Mouse (Mus musculus): ENCODE results near the gene Ubap1l. TPM values are rescaled to one million over a fixed set of nuclear protein-coding genes. Genes with fewer than 3 reads are reported as not detected.
A peak's percentile ranks its signal among the peaks of the same experiment; 100 is the strongest.
"Not testable (repeated sequence)": the region's sequence is repeated elsewhere in the genome, so short reads cannot be mapped to it uniquely, and the experiment has no call there.

Ubap1l gene
- polyA plus RNA-seq, 1 experiment from 2014 or later = 2.1 TPM

DNA sequence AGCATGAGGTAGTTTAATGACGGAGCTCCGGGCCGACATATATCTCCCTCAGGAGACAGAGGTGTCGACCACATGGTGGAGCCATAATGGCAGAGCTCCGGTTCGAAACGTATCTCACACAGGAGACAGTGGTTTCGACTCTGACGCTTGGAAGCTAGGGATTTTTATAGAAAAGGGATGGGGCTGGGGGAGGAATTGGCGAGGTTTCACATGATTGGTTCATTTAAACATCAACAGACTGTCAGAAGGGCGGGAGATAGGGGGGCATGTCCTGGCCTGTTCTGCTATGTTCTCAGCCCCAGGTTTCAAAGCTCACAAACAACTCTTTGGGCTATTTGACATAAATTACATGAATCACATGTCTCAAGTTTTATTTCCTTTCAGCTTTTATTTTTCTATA lies 15.4 kb upstream of the Ubap1l start:
- H3K27me3 ChIP-seq (ENCODE audit: control insufficient read depth, insufficient read depth, low read depth, low read length); H3K9me3 ChIP-seq (replicated peaks; ENCODE audit: control insufficient read depth, low read length, poor library complexity, severe bottlenecking); H3K36me3 ChIP-seq (ENCODE audit: control insufficient read depth, insufficient read depth, low read length): not testable (repeated sequence)
- peak overlapping the region; percentile 98 for H3K4me2 ChIP-seq (ENCODE audit: low read length)
- peak overlapping the region; percentile 95; the same call in 1 of the 2 replicates for H3K9ac ChIP-seq (ENCODE audit: low read depth, low read length)
- 66% methylated on average over 11 of the region's 11 CpGs for WGBS
- peak overlapping the region; percentile 98 for H3K4me3 ChIP-seq (ENCODE audit: low read depth, low read length)
- peak; percentile 57; the same call in 1 of the 2 replicates for ATAC-seq
- peak overlapping the region; percentile 94 for H3K27ac ChIP-seq (ENCODE audit: low read length)
- peaks cover 15% of the 10 kb centered on the region for H3K4me1 ChIP-seq (ENCODE audit: control insufficient read depth, insufficient read depth, low read length)

GRCm38 (mm10) chr9:65345854-65346475 lies 14.9 kb upstream of the Ubap1l start, which contains the start of gene Pdcd7:
Gene Pdcd7 (plus strand): TSS chr9:65346104.
- Histone ChIP-seq H3K9me3 (replicated peaks; ENCODE audit: control insufficient read depth, low read length, poor library complexity, severe bottlenecking) (no peaks in the 10 kb centered on the region), H3K36me3 (ENCODE audit: control insufficient read depth, insufficient read depth, low read length) (no peaks in the 10 kb centered on the region), H3K9ac (ENCODE audit: low read depth, low read length) (peak within 1 kb of the TSS; percentile 95), H3K27ac (ENCODE audit: low read length) (peak within 1 kb of the TSS; percentile 94), H3K4me3 (ENCODE audit: low read depth, low read length) (peak within 1 kb of the TSS; percentile 98), H3K27me3 (ENCODE audit: control insufficient read depth, insufficient read depth, low read depth, low read length) (no peaks in the 10 kb centered on the region), H3K4me1 (ENCODE audit: control insufficient read depth, insufficient read depth, low read length) (peaks cover 15% of the 10 kb centered on the region), H3K4me2 (ENCODE audit: low read length) (peak within 1 kb of the TSS; percentile 98)
- 1% methylated on average over 52 of the region's 59 CpGs for WGBS
- ATAC-seq = peak; percentile 97

GRCm38 (mm10) chr9:65346476-65347111 lies 14.2 kb upstream of the Ubap1l start:
- H3K4me2 ChIP-seq (ENCODE audit: low read length) = peak overlapping the region; percentile 98
- H3K9ac ChIP-seq (ENCODE audit: low read depth, low read length) = peak overlapping the region; percentile 95
- peak overlapping the region; percentile 98 for H3K4me3 ChIP-seq (ENCODE audit: low read depth, low read length)
- peak overlapping the region; percentile 94 for H3K27ac ChIP-seq (ENCODE audit: low read length)
- no peaks in the 10 kb centered on the region for H3K9me3 ChIP-seq (replicated peaks; ENCODE audit: control insufficient read depth, low read length, poor library complexity, severe bottlenecking)
- peak; percentile 75 for ATAC-seq
- H3K27me3 ChIP-seq (ENCODE audit: control insufficient read depth, insufficient read depth, low read depth, low read length) = no peaks in the 10 kb centered on the region
- H3K36me3 ChIP-seq (ENCODE audit: control insufficient read depth, insufficient read depth, low read length) = no peaks in the 10 kb centered on the region
- under 1% methylated on average over 75 of the region's 77 CpGs for WGBS
- H3K4me1 ChIP-seq (ENCODE audit: control insufficient read depth, insufficient read depth, low read length) = peaks cover 15% of the 10 kb centered on the region

DNA sequence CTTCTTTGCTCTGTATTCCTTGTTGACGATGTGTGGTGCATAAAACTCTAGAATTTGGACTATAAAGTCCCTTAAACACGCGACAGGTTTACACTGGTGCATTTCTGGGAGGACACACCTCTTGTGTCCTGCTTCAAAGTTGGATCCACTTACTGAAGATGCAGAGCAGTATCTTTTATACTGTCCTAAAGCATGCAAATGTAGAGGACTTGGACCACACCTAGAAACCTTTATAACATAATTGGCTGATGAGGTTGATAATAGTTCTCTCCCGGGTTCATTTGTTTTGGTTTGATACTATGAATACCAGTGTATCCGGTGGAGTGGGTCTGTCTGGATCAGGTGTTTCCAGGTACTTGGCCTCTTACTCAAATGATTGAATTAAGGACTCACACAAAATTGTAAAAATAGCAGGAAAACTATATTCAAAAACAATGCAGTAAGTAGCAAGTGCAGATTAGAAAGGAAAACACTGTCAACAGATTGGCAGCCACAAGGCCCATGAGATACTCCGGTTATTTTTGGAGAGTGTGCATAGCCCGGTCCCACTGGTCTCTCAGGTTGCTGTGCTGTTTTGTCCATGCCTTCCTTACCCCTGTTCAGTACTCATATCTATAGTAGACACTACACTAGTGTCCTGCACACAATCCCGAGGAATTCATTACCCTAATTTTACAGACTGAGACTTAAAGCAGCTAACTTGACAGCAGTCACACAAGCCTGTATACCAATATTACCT lies 13.6 kb upstream of the Ubap1l start:
- 51% methylated on average over 8 of the region's 8 CpGs for WGBS
- Histone ChIP-seq H3K9me3 (replicated peaks; ENCODE audit: control insufficient read depth, low read length, poor library complexity, severe bottlenecking) (no peaks in the 10 kb centered on the region), H3K4me2 (ENCODE audit: low read length) (peak overlapping the region; percentile 98), H3K27ac (ENCODE audit: low read length) (no peak overlapping the region), H3K4me1 (ENCODE audit: control insufficient read depth, insufficient read depth, low read length) (peaks cover 15% of the 10 kb centered on the region), H3K36me3 (ENCODE audit: control insufficient read depth, insufficient read depth, low read length) (no peaks in the 10 kb centered on the region), H3K27me3 (ENCODE audit: control insufficient read depth, insufficient read depth, low read depth, low read length) (no peaks in the 10 kb centered on the region), H3K9ac (ENCODE audit: low read depth, low read length) (peak overlapping the region; percentile 95), H3K4me3 (ENCODE audit: low read depth, low read length) (peak overlapping the region; percentile 98)
- no peak for ATAC-seq

DNA sequence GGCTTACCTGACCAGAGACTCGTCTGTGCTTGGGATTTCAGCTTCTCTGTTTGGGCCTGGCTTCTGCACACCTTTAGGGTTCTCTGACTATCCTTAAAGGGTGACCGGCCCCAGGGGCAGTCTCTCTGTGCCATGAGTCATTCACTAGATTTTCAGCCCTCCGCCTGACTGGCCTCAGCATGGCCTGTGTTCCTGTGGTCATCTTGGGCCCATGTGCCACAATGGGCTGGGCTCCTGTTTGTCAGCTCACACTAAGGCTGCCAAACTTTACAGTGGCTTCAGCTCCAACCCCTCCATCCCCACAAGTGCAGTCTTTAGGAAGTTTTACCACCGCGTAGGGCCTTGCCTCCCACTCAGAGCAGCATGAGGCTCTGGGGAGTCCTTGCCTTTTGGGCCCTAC lies 7.6 kb upstream of the Ubap1l start:
- no peak overlapping the region for H3K4me3 ChIP-seq (ENCODE audit: low read depth, low read length)
- no peak overlapping the region for H3K27ac ChIP-seq (ENCODE audit: low read length)
- H3K36me3 ChIP-seq (ENCODE audit: control insufficient read depth, insufficient read depth, low read length) = peaks cover 11% of the 10 kb centered on the region; the same call in 1 of the 2 replicates
- H3K4me1 ChIP-seq (ENCODE audit: control insufficient read depth, insufficient read depth, low read length) = peaks cover 2% of the 10 kb centered on the region; the same call in 1 of the 2 replicates
- no peaks in the 10 kb centered on the region for H3K9me3 ChIP-seq (replicated peaks; ENCODE audit: control insufficient read depth, low read length, poor library complexity, severe bottlenecking)
- no peak for ATAC-seq
- no peak overlapping the region for H3K4me2 ChIP-seq (ENCODE audit: low read length)
- WGBS = 93% methylated on average over 5 of the region's 5 CpGs
- no peaks in the 10 kb centered on the region for H3K27me3 ChIP-seq (ENCODE audit: control insufficient read depth, insufficient read depth, low read depth, low read length)
- H3K9ac ChIP-seq (ENCODE audit: low read depth, low read length) = no peak overlapping the region

DNA sequence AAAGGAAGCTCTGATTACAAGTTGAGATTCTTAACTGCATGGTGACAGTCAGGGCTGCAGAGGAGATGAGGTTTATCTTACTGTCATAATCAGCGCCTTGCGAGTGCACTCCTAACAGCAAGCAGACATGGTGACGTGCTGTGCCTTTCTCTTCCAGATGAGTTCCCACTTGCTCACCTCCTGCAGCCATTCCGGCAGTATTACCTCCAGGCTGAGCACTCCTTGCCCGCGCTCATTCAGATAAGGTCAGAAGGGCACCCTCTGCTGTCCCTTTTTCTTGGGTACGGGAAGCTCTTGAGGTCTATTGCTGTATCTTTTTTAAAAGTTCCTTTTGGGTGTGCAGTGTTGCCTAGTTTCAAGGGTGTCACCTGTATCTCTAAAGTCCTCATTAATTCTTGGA lies 4.3 kb upstream of the Ubap1l start:
- Histone ChIP-seq H3K4me1 (ENCODE audit: control insufficient read depth, insufficient read depth, low read length) (no peaks in the 10 kb centered on the region), H3K4me3 (ENCODE audit: low read depth, low read length) (no peak overlapping the region), H3K4me2 (ENCODE audit: low read length) (no peak overlapping the region), H3K27ac (ENCODE audit: low read length) (no peak overlapping the region), H3K9me3 (replicated peaks; ENCODE audit: control insufficient read depth, low read length, poor library complexity, severe bottlenecking) (no peaks in the 10 kb centered on the region), H3K9ac (ENCODE audit: low read depth, low read length) (no peak overlapping the region), H3K36me3 (ENCODE audit: control insufficient read depth, insufficient read depth, low read length) (peaks cover 34% of the 10 kb centered on the region), H3K27me3 (ENCODE audit: control insufficient read depth, insufficient read depth, low read depth, low read length) (no peaks in the 10 kb centered on the region)
- ATAC-seq = no peak
- 89% methylated on average over 7 of the region's 7 CpGs for WGBS

DNA sequence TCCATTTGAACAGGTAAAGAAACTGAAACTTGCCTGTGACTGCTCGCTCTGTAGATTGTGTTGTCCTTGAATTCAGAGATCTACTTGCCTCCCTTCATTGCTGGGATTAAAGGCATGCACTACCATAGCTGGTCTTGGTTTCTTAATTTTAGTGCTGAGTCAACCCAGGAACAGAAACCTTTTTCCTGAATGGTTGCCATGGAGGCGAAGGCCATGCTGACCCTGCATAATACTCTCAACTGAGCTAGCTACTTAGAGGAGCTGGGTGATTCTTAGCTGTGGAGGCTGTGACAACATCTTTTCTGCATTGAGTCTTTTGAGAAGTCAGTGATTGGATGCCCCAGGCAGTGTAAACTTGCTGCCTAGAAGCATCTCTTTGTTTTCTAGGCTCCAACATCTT lies 3.9 kb upstream of the Ubap1l start:
- H3K4me3 ChIP-seq (ENCODE audit: low read depth, low read length) = no peak overlapping the region
- H3K27me3 ChIP-seq (ENCODE audit: control insufficient read depth, insufficient read depth, low read depth, low read length) = no peaks in the 10 kb centered on the region
- peaks cover 34% of the 10 kb centered on the region for H3K36me3 ChIP-seq (ENCODE audit: control insufficient read depth, insufficient read depth, low read length)
- WGBS = 88% methylated on average over 2 of the region's 2 CpGs
- no peak overlapping the region for H3K27ac ChIP-seq (ENCODE audit: low read length)
- H3K4me1 ChIP-seq (ENCODE audit: control insufficient read depth, insufficient read depth, low read length) = no peaks in the 10 kb centered on the region
- no peak overlapping the region for H3K4me2 ChIP-seq (ENCODE audit: low read length)
- no peaks in the 10 kb centered on the region for H3K9me3 ChIP-seq (replicated peaks; ENCODE audit: control insufficient read depth, low read length, poor library complexity, severe bottlenecking)
- ATAC-seq = no peak
- H3K9ac ChIP-seq (ENCODE audit: low read depth, low read length) = no peak overlapping the region

- 100% methylated on average over 1 of the region's 1 CpGs for WGBS
- Histone ChIP-seq H3K4me2 (ENCODE audit: low read length) (no peak overlapping the region), H3K9me3 (replicated peaks; ENCODE audit: control insufficient read depth, low read length, poor library complexity, severe bottlenecking) (no peaks in the 10 kb centered on the region), H3K27ac (ENCODE audit: low read length) (no peak overlapping the region), H3K27me3 (ENCODE audit: control insufficient read depth, insufficient read depth, low read depth, low read length) (no peaks in the 10 kb centered on the region), H3K4me1 (ENCODE audit: control insufficient read depth, insufficient read depth, low read length) (no peaks in the 10 kb centered on the region), H3K9ac (ENCODE audit: low read depth, low read length) (no peak overlapping the region), H3K36me3 (ENCODE audit: control insufficient read depth, insufficient read depth, low read length) (peaks cover 34% of the 10 kb centered on the region), H3K4me3 (ENCODE audit: low read depth, low read length) (no peak overlapping the region)
- no peak for ATAC-seq
Measured at GRCm38 (mm10) chr9:65358956-65359480, 1.8 kb upstream of the Ubap1l start.
